Mouse (Mus musculus) intestine, postnatal 0 days (tissue): ENCODE data around the gene Cyp2c23. TPM values are rescaled to one million over a fixed set of nuclear protein-coding genes. Genes with fewer than 3 reads are reported as not detected.

ENCODE experiments used
- ATAC-seq: fragments of 200-750 bp; cut with Nextera tagmentation; 2 replicates; pipeline ENCODE4 v1.8.0; 2017; ENCODE audit warnings: mild to moderate bottlenecking, moderate TSS enrichment, moderate library complexity
- H3K27ac ChIP-seq: fragments of 300-500 bp; sonication (generic); 2 replicates; pipeline ENCODE4 v1.5.1; 2014; ENCODE audit warnings: mild to moderate bottlenecking, low read depth, low read length, moderate library complexity
- H3K27me3 ChIP-seq: fragments of 300-500 bp; sonication (generic); replicated peaks from 2 replicates; pipeline ENCODE4 v1.6.1; 2014; ENCODE audit warnings: low read length, mixed read lengths; ENCODE audit not compliant: control insufficient read depth, insufficient read depth
- H3K36me3 ChIP-seq: fragments of 300-500 bp; sonication (generic); 2 replicates; pipeline ENCODE4 v1.6.1; 2014; ENCODE audit warnings: mild to moderate bottlenecking, moderate library complexity; ENCODE audit not compliant: control insufficient read depth, insufficient read depth
- H3K4me1 ChIP-seq: fragments of 300-500 bp; sonication (generic); replicated peaks from 2 replicates; pipeline ENCODE4 v1.6.1; 2014; ENCODE audit warnings: antibody characterized with exemption, low read length, mixed read lengths; ENCODE audit not compliant: control insufficient read depth, insufficient read depth
- H3K4me2 ChIP-seq: fragments of 300-500 bp; sonication (generic); replicated peaks from 2 replicates; pipeline ENCODE4 v1.6.1; 2014; ENCODE audit warnings: low read depth, mild to moderate bottlenecking, moderate library complexity
- H3K4me3 ChIP-seq: fragments of 300-500 bp; sonication (generic); 2 replicates; pipeline ENCODE4 v1.5.1; 2014; ENCODE audit warnings: low read depth, low read length
- H3K9ac ChIP-seq: fragments of 300-500 bp; sonication (generic); 2 replicates; pipeline ENCODE4 v1.6.1; 2014; ENCODE audit warnings: mild to moderate bottlenecking, low read depth, low read length
- H3K9me3 ChIP-seq: fragments of 300-500 bp; sonication (generic); 2 replicates; pipeline ENCODE4 v1.6.1; 2016; ENCODE audit warnings: mixed run types; ENCODE audit not compliant: control insufficient read depth
- CTCF ChIP-seq: sonication (generic); IDR thresholded peaks from 2 replicates; pipeline ENCODE4 v1.5.1; 2016; ENCODE audit warnings: low read depth, mild to moderate bottlenecking, control low read depth, antibody characterized with exemption, moderate library complexity
- WGBS: fragments of 180-500 bp; shearing (Covaris S2); extraction: QIAGEN DNeasy Blood & Tissue Kit; methylation state at CpG from one replicate; pipeline ENCODE4 v1.1.7; 2014; 5-methylcytosine and 5-hydroxymethylcytosine counted together
- polyA plus RNA-seq: library from polyadenylated mRNA; unstranded; fragments of >200 nt; fragmentation: Nextera tagmentation; extraction: Ambion mirVana; gene quantifications from 2 replicates; pipeline ENCODE4 v1.2.1, GENCODE M21; 2015

Gene Cyp2c23
- polyA plus RNA-seq, 1 experiment from 2014 or later: 2.7 TPM

DNA sequence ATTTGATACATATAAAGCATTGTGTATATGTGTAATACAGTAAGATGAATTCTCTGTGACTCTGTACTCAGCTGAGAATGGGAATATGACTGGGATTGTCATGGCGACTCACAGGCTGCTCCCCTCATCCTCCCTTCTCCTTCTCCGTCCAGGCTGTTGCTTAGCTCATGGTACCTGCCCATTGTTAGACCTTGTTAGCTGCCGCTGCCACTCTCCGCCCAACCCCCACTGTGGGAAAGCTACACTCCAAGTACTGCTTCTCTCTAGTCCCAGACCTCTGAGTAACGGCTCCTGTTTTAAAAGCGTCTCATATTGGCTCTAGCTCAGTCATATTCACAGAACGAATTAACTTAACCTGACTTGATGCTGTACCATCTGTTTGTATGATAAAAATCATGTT, 9.3 kb downstream of the Cyp2c23 start:
- WGBS: 59% methylated on average over 7 of the region's 7 CpGs
- H3K27ac ChIP-seq: 0 out of 2 replicates have a peak overlapping the region, but pooled peaks have one; percentile 4

DNA sequence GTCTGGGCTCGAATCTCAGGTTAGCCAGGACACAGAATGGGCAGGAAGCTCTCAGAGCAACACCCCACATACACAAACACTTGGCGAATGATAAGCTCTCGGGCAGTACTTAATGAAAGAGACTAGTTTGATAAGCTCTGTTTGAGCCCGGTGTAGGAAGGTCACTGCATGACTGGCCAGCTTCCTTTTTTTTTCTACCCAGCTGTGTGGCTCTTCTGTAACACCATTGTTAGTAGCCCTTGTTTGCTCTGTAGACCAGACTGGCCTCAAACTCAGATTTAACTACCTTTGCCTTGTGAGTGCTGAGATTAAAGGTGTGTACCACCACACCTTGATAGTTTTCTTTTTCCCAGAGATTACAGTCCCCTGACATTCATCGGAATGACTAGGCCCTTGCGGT, 15.1 kb downstream of the Cyp2c23 start:
- ATAC-seq: no peak
- H3K4me2 ChIP-seq: no peak overlapping the region
- TF ChIP-seq CTCF: no peak
- no peaks in the 10 kb centered on the region for H3K9me3 ChIP-seq
- no peak overlapping the region for H3K4me3 ChIP-seq
- no peak overlapping the region for H3K9ac ChIP-seq
- H3K4me1 ChIP-seq: no peaks in the 10 kb centered on the region
- no peaks in the 10 kb centered on the region for H3K27me3 ChIP-seq
- WGBS: 36% methylated on average over 6 of the region's 6 CpGs
- no peaks in the 10 kb centered on the region for H3K36me3 ChIP-seq
- H3K27ac ChIP-seq: no peak overlapping the region

More for the DNA sequence above, 9.3 kb downstream of the Cyp2c23 start:
- Histone ChIP-seq H3K4me1 (peaks cover 4% of the 10 kb centered on the region), H3K4me2 (no peak overlapping the region), H3K9ac (no peak overlapping the region), H3K27me3 (no peaks in the 10 kb centered on the region), H3K36me3 (no peaks in the 10 kb centered on the region), H3K9me3 (no peaks in the 10 kb centered on the region), H3K4me3 (no peak overlapping the region)
- no peak for TF ChIP-seq CTCF
- ATAC-seq: no peak

DNA sequence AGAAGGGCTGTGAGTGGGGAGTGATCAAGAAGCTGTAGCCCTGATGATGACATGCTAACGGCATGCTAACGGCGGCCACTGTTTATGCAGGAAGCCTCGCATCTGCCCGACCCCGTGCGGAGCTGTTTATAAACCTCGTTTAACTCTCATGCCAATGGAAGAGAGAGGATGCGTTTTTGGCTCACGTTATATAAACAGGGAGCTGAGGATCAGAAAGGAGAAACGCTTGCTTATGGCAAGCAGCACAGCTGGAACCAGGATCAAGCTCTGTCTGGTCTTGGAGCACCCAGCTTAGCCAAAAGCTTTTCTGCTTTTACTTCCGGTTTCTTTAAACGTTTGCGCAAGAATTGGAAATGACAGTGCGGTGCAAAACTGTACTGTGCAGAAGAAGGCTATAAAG, 20.2 kb downstream of the Cyp2c23 start:
- Histone ChIP-seq H3K27ac (no peak overlapping the region; the same call in 1 of the 2 replicates), H3K36me3 (no peaks in the 10 kb centered on the region), H3K4me3 (no peak overlapping the region), H3K4me1 (no peaks in the 10 kb centered on the region), H3K9me3 (no peaks in the 10 kb centered on the region), H3K9ac (no peak overlapping the region), H3K27me3 (no peaks in the 10 kb centered on the region), H3K4me2 (no peak overlapping the region)
- ATAC-seq: 0 out of 2 replicates have a peak, but pooled peaks have one; percentile 19
- no peak for TF ChIP-seq CTCF
- 56% methylated on average over 15 of the region's 15 CpGs for WGBS

DNA sequence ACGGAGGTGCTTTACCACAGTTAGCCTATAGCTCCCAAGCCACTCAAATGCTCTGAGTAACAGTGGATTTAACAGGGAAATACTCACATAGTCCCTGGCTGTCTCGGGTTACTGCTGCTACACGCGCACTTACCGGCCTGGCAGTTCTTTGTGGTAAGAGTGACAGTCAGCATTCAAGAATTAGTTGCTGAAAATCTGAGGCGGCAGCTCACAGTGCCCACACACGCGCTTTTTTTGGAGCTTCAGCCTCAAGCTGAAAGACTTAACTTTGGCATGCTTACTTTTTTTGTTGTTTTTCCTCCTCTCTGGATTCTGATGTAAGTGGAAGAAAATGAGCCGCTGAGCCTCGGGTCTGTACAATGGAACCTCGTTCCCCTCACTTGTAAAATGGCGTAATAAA, 21.8 kb downstream of the Cyp2c23 start:
- Histone ChIP-seq H3K27me3 (no peaks in the 10 kb centered on the region), H3K27ac (no peak overlapping the region), H3K4me2 (no peak overlapping the region), H3K9ac (no peak overlapping the region), H3K36me3 (no peaks in the 10 kb centered on the region), H3K4me3 (no peak overlapping the region), H3K4me1 (no peaks in the 10 kb centered on the region), H3K9me3 (no peaks in the 10 kb centered on the region)
- no peak for TF ChIP-seq CTCF
- no peak for ATAC-seq
- WGBS: 69% methylated on average over 12 of the region's 12 CpGs

DNA sequence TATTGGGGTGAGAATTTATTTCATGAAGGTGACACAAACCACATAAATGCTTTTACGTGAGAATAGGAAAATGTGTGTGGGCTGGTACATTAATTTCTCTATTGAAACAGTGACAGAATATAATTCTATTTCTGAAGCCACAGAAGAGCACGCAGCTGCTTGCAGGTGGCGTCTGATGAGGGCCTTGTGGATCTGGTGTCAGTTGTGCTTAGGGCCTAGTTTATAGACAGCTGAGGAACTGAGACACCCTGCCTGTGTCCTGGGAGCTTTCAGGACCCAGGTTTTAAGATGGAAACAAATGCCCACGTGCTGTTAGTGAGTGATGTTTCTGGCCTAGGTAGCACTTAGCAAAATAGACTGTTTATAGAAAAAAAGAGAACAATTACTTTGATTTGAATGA, 24.0 kb downstream of the Cyp2c23 start:
- H3K4me1 ChIP-seq: no peaks in the 10 kb centered on the region
- no peaks in the 10 kb centered on the region for H3K36me3 ChIP-seq
- WGBS: 62% methylated on average over 4 of the region's 4 CpGs
- H3K27ac ChIP-seq: no peak overlapping the region
- no peak for TF ChIP-seq CTCF
- no peak overlapping the region for H3K4me3 ChIP-seq
- no peak overlapping the region for H3K9ac ChIP-seq
- H3K9me3 ChIP-seq: no peaks in the 10 kb centered on the region
- no peak overlapping the region for H3K4me2 ChIP-seq
- no peak for ATAC-seq
- no peaks in the 10 kb centered on the region for H3K27me3 ChIP-seq

DNA sequence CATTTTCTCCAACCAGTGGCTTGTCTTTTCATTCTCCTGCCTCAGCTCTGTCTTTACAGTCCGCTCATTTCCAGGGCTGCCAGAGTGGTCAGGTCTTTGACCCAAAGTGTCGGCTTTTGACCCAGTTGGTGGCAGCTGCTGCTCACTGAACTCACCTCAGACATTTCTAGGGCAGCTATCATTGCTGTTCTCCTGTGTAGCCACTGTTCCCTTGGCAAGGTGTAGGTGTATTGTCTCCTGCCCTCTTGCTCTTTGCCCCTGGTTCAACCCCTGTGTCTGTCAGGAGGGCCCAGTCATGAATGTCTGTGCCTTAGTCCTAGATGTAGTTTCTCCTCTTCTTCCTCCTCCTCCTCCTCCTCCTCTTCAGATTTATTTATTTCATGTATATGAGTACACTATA, 24.7 kb downstream of the Cyp2c23 start:
- 89% methylated on average over 2 of the region's 2 CpGs for WGBS
- no peak for ATAC-seq

DNA sequence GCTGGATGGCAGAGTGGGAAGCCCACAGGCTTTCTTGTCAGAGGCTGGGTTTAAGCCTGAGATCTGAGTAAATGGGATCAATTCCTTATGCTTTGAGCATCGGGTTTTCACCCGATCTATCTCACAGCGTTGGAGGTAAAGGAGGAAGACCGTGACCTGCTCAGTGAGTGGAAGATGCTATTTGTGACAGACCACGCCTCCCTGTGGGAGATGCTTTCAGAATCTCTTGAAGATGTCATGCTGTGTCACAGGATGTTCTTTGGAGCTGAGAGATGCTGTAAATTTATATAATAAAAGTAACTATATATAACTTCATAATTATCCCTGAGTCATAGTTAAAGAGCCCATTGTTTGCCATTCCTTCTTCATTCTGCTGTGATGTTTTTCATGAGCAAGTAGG, 28.3 kb downstream of the Cyp2c23 start:
- WGBS: 92% methylated on average over 5 of the region's 5 CpGs

More for the DNA sequence above, 24.7 kb downstream of the Cyp2c23 start:
- no peak for TF ChIP-seq CTCF
- Histone ChIP-seq H3K27me3 (no peaks in the 10 kb centered on the region), H3K4me2 (no peak overlapping the region), H3K27ac (no peak overlapping the region), H3K36me3 (no peaks in the 10 kb centered on the region), H3K4me3 (no peak overlapping the region), H3K4me1 (no peaks in the 10 kb centered on the region), H3K9ac (no peak overlapping the region), H3K9me3 (no peaks in the 10 kb centered on the region)

More for the DNA sequence above, 28.3 kb downstream of the Cyp2c23 start:
- no peaks in the 10 kb centered on the region for H3K9me3 ChIP-seq
- H3K4me2 ChIP-seq: no peak overlapping the region
- 0 out of 2 replicates have a peak, but pooled peaks cover 4% of the 10 kb centered on the region for H3K4me1 ChIP-seq
- no peaks in the 10 kb centered on the region for H3K27me3 ChIP-seq
- no peak overlapping the region for H3K9ac ChIP-seq
- ATAC-seq: no peak
- no peak overlapping the region for H3K4me3 ChIP-seq
- H3K27ac ChIP-seq: no peak overlapping the region
- no peaks in the 10 kb centered on the region for H3K36me3 ChIP-seq
- TF ChIP-seq CTCF: no peak
